Comparison of ENCODE assay signal across 8 mouse cellular contexts in the genomic region with DNA sequence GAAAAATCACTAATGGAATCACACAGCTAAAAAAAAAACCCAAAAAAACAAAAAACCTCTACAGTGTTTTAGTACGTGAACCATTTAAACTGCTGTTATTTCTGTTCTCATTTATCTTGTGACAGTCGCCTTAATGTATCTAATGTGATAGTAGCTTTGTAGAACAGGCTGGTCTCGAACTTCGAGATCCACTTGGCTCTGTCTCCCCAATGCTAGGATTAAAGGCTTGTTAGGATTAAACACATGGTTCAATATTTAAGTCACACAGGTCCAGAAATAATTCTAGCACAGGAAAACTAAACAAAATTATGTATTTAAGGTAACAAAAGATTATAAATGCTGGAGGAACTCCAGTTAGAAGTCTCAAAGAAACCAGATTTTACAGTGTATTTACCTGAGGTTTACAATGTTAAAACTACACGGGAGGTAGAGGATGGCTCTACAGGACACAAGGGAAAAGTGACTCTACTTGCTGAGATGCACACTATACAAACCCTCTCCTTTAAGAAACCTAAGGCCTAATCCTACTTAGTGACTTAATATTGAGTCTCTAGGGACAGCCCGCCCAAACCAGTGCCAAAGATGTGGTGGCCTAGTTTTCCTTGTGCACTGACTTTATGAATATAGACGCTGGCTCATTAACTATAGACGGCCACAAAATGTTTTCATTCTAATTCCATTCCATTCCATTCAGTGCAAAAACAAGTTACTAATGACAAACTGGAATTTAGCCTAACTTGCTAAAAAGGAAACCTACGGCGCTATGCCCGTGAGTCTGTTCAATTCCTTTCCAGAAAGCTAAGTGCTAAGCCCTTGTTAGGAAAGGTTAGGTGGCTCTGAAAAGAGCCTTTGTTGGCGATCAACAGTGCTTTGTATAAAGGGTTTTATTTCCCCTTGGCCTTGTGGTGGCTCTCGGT. TPM values are rescaled to one million over a fixed set of nuclear protein-coding genes. Genes with fewer than 3 reads are reported as not detected.
DNase-seq lines count a peak whose midpoint lies in the region; ATAC-seq and TF ChIP-seq lines count a peak whose summit lies in the region.

No protein-coding gene starts in this region.

- TF ChIP-seq CTCF in E14TG2a.4 (conservative IDR thresholded peaks at IDR 0.05; ENCODE audit: low read length) = no peak
- no peak for TF ChIP-seq CTCF in liver, adult 2 months (IDR thresholded peaks at IDR 0.05; ENCODE audit: low read depth, low read length)

- peak overlapping the region; percentile 42 for H3K4me3 ChIP-seq in heart, embryonic 11.5 days (ENCODE audit: low read depth, low read length)
- peak overlapping the region; percentile 80 for H3K4me3 ChIP-seq in E14TG2a.4 (replicated peaks; ENCODE audit: low read length)
- H3K4me3 ChIP-seq in embryonic facial prominence, embryonic 15.5 days (replicated peaks) = peak overlapping the region; percentile 38
- H3K4me3 ChIP-seq in liver, adult 2 months (ENCODE audit: insufficient read depth, low read depth, low read length) = 0 out of 2 replicates have a peak overlapping the region, but pooled peaks have one; percentile 16
- H3K4me3 ChIP-seq in stomach, embryonic 16.5 days (replicated peaks; ENCODE audit: low read length) = peak overlapping the region; percentile 44

- H3K9ac ChIP-seq in heart, embryonic 11.5 days (ENCODE audit: low read depth, low read length) = peak overlapping the region; percentile 77
- peak overlapping the region; percentile 31; the same call in 1 of the 2 replicates for H3K9ac ChIP-seq in embryonic facial prominence, embryonic 15.5 days
- H3K9ac ChIP-seq in liver, adult 2 months (ENCODE audit: low read depth, low read length) = no peak overlapping the region
- H3K9ac ChIP-seq in stomach, embryonic 16.5 days (ENCODE audit: low read length) = peak overlapping the region; percentile 67

- H3K27me3 ChIP-seq in heart, embryonic 11.5 days (ENCODE audit: control insufficient read depth, insufficient read depth, low read length) = no peaks in the 10 kb centered on the region
- no peaks in the 10 kb centered on the region for H3K27me3 ChIP-seq in E14TG2a.4 (ENCODE audit: insufficient read depth, low read length)
- no peaks in the 10 kb centered on the region for H3K27me3 ChIP-seq in embryonic facial prominence, embryonic 15.5 days
- H3K27me3 ChIP-seq in liver, adult 2 months (ENCODE audit: control insufficient read depth, insufficient read depth, low read length) = no peaks in the 10 kb centered on the region
- no peaks in the 10 kb centered on the region for H3K27me3 ChIP-seq in stomach, embryonic 16.5 days (ENCODE audit: control insufficient read depth, insufficient read depth, low read length)

- H3K4me1 ChIP-seq in heart, embryonic 11.5 days (ENCODE audit: control insufficient read depth, insufficient read depth, low read length) = peaks cover 13% of the 10 kb centered on the region
- peaks cover 49% of the 10 kb centered on the region for H3K4me1 ChIP-seq in E14TG2a.4 (replicated peaks; ENCODE audit: low read depth, low read length)
- H3K4me1 ChIP-seq in embryonic facial prominence, embryonic 15.5 days = peaks cover 19% of the 10 kb centered on the region
- peaks cover 11% of the 10 kb centered on the region for H3K4me1 ChIP-seq in liver, adult 2 months (ENCODE audit: control insufficient read depth, insufficient read depth, low read length)
- H3K4me1 ChIP-seq in stomach, embryonic 16.5 days (ENCODE audit: control insufficient read depth, insufficient read depth, low read length) = peaks cover 19% of the 10 kb centered on the region

- ATAC-seq in heart, embryonic 11.5 days (replicated peaks; ENCODE audit: insufficient number of reproducible peaks, low FRiP score, low TSS enrichment) = no peak
- no peak for ATAC-seq in embryonic facial prominence, embryonic 15.5 days (ENCODE audit: insufficient number of reproducible peaks, low FRiP score, low TSS enrichment, low read depth)
- ATAC-seq in stomach, embryonic 16.5 days (ENCODE audit: insufficient read depth, low FRiP score) = no peak

- DNase-seq in heart, adult 9 months (ENCODE audit: low spot score in 2 of 2) = no peak
- no peak for DNase-seq in liver, adult 2 months (ENCODE audit: extremely low read depth, low read depth, low spot score)
- DNase-seq in frontal cortex, postnatal 25 days (ENCODE audit: low spot score in 2 of 2) = no peak
- DNase-seq in kidney, adult 9 months = no peak

- H3K9me3 ChIP-seq in heart, embryonic 11.5 days (replicated peaks; ENCODE audit: control insufficient read depth, low read length) = no peaks in the 10 kb centered on the region
- no peaks in the 10 kb centered on the region for H3K9me3 ChIP-seq in E14TG2a.4 (ENCODE audit: low read length)
- H3K9me3 ChIP-seq in embryonic facial prominence, embryonic 15.5 days (replicated peaks) = no peaks in the 10 kb centered on the region
- H3K9me3 ChIP-seq in stomach, embryonic 16.5 days (replicated peaks; ENCODE audit: control insufficient read depth, low read length) = no peaks in the 10 kb centered on the region

- TF ChIP-seq POLR2A in liver, adult 2 months (IDR thresholded peaks at IDR 0.05; ENCODE audit: extremely low read depth, insufficient read depth, low read length) = no peak

- H3K36me3 ChIP-seq in heart, embryonic 11.5 days (ENCODE audit: control insufficient read depth, insufficient read depth, low read length) = no peaks in the 10 kb centered on the region
- no peaks in the 10 kb centered on the region for H3K36me3 ChIP-seq in E14TG2a.4 (ENCODE audit: insufficient read depth, low read length)
- no peaks in the 10 kb centered on the region for H3K36me3 ChIP-seq in embryonic facial prominence, embryonic 15.5 days
- H3K36me3 ChIP-seq in liver, adult 2 months (ENCODE audit: control insufficient read depth, insufficient read depth, low read length) = no peaks in the 10 kb centered on the region
- no peaks in the 10 kb centered on the region for H3K36me3 ChIP-seq in stomach, embryonic 16.5 days (ENCODE audit: control insufficient read depth, insufficient read depth, low read length)

- H3K4me2 ChIP-seq in heart, embryonic 11.5 days = peak overlapping the region; percentile 76
- H3K4me2 ChIP-seq in embryonic facial prominence, embryonic 15.5 days (replicated peaks) = peak overlapping the region; percentile 60
- H3K4me2 ChIP-seq in stomach, embryonic 16.5 days (ENCODE audit: low read depth, low read length) = peak overlapping the region; percentile 71

- 5% methylated on average over 13 of the region's 13 CpGs for WGBS in heart, embryonic 11.5 days (ENCODE audit: insufficient replicate concordance)
- 2% methylated on average over 13 of the region's 13 CpGs for WGBS in embryonic facial prominence, embryonic 15.5 days
- WGBS in liver, adult 2 months = 19% methylated on average over 13 of the region's 13 CpGs
- WGBS in stomach, embryonic 16.5 days = 2% methylated on average over 13 of the region's 13 CpGs

- peak overlapping the region; percentile 95 for H3K27ac ChIP-seq in heart, embryonic 11.5 days (ENCODE audit: low read depth, low read length)
- H3K27ac ChIP-seq in embryonic facial prominence, embryonic 15.5 days (replicated peaks) = peak overlapping the region; percentile 94
- H3K27ac ChIP-seq in liver, adult 2 months (replicated peaks; ENCODE audit: insufficient read depth, low read depth, low read length) = peak overlapping the region; percentile 74; the same call in 1 of the 2 replicates
- H3K27ac ChIP-seq in stomach, embryonic 16.5 days (ENCODE audit: low read length) = peak overlapping the region; percentile 93

- H3K79me2 ChIP-seq in liver, adult 2 months (ENCODE audit: control insufficient read depth, insufficient read depth, low read length) = no peaks in the 10 kb centered on the region

RNA-seq across cellular contexts. Expression of gene Hist1h4i, which starts 0.7 kb away (rescaled TPM):
- 12.1 and 15.7 TPM in 2 replicates for polyA plus RNA-seq in heart, embryonic 11.5 days (2014; fragmentation: Nextera tagmentation; extraction: Ambion mirVana)
- 17.5 and 20.6 TPM in 2 replicates for polyA plus RNA-seq in embryonic facial prominence, embryonic 15.5 days (2015; fragmentation: Nextera tagmentation; extraction: Ambion mirVana)
- total RNA-seq in liver, adult 2 months (2014; rRNA removed) = 6.8 and 9.2 TPM in 2 replicates
- polyA plus RNA-seq in liver, adult 2 months (2012; rRNA removed) = 5.2 and 12.3 TPM in 2 replicates
- 13.4 and 15.5 TPM in 2 replicates for polyA plus RNA-seq in stomach, embryonic 16.5 days (2015; fragmentation: Nextera tagmentation; extraction: Ambion mirVana)

RNA-seq across cellular contexts. Expression of gene Hist1h2ag, which starts 0.8 kb away (rescaled TPM):
- polyA plus RNA-seq in heart, embryonic 11.5 days (2014; fragmentation: Nextera tagmentation; extraction: Ambion mirVana) = 12.3 and 19.7 TPM in 2 replicates
- 33.6 and 33.8 TPM in 2 replicates for polyA plus RNA-seq in embryonic facial prominence, embryonic 15.5 days (2015; fragmentation: Nextera tagmentation; extraction: Ambion mirVana)
- 11.1 and 22.4 TPM in 2 replicates for total RNA-seq in liver, adult 2 months (2014; rRNA removed)
- 0.55 TPM in 1 of 2 replicates, not detected in the other for polyA plus RNA-seq in liver, adult 2 months (2012; rRNA removed)
- polyA plus RNA-seq in stomach, embryonic 16.5 days (2015; fragmentation: Nextera tagmentation; extraction: Ambion mirVana) = 17.8 and 25.3 TPM in 2 replicates

RNA-seq across cellular contexts. Expression of gene Hist1h2bj, which starts 1.1 kb away (rescaled TPM):
- polyA plus RNA-seq in heart, embryonic 11.5 days (2014; fragmentation: Nextera tagmentation; extraction: Ambion mirVana) = 2.7 and 7.5 TPM in 2 replicates
- polyA plus RNA-seq in embryonic facial prominence, embryonic 15.5 days (2015; fragmentation: Nextera tagmentation; extraction: Ambion mirVana) = 5.7 and 6.9 TPM in 2 replicates
- total RNA-seq in liver, adult 2 months (2014; rRNA removed) = 10.7 and 16.8 TPM in 2 replicates
- 0.29 TPM in 1 of 2 replicates, not detected in the other for polyA plus RNA-seq in liver, adult 2 months (2012; rRNA removed)
- polyA plus RNA-seq in stomach, embryonic 16.5 days (2015; fragmentation: Nextera tagmentation; extraction: Ambion mirVana) = 5.6 and 10.3 TPM in 2 replicates

RNA-seq across cellular contexts. Expression of gene Hist1h2bk, which starts 6.2 kb away (rescaled TPM):
- 2.2 and 3.9 TPM in 2 replicates for polyA plus RNA-seq in heart, embryonic 11.5 days (2014; fragmentation: Nextera tagmentation; extraction: Ambion mirVana)
- 3.1 and 4.0 TPM in 2 replicates for polyA plus RNA-seq in embryonic facial prominence, embryonic 15.5 days (2015; fragmentation: Nextera tagmentation; extraction: Ambion mirVana)
- total RNA-seq in liver, adult 2 months (2014; rRNA removed) = 15.6 and 28.1 TPM in 2 replicates
- polyA plus RNA-seq in liver, adult 2 months (2012; rRNA removed) = 0.46 and 0.48 TPM in 2 replicates
- polyA plus RNA-seq in stomach, embryonic 16.5 days (2015; fragmentation: Nextera tagmentation; extraction: Ambion mirVana) = 2.6 and 4.0 TPM in 2 replicates

RNA-seq across cellular contexts. Expression of gene Hist1h2ah, which starts 6.5 kb away (rescaled TPM):
- polyA plus RNA-seq in heart, embryonic 11.5 days (2014; fragmentation: Nextera tagmentation; extraction: Ambion mirVana) = 10.1 TPM in 1 of 2 replicates, not detected in the other
- 2.8 and 17.2 TPM in 2 replicates for polyA plus RNA-seq in embryonic facial prominence, embryonic 15.5 days (2015; fragmentation: Nextera tagmentation; extraction: Ambion mirVana)
- total RNA-seq in liver, adult 2 months (2014; rRNA removed) = 1.8 and 2.6 TPM in 2 replicates
- polyA plus RNA-seq in liver, adult 2 months (2012; rRNA removed) = not detected in 2 replicates
- 10.9 TPM in 1 of 2 replicates, not detected in the other for polyA plus RNA-seq in stomach, embryonic 16.5 days (2015; fragmentation: Nextera tagmentation; extraction: Ambion mirVana)

Comparison
In these comparisons a context has a peak if more than half of its experiments do, and no peak if none do; other contexts are left out.
1. H3K4me3 ChIP-seq: peak in every context shown above with its lines; median percentile 80 in E14TG2a.4; 44 in stomach, embryonic 16.5 days; 42 in heart, embryonic 11.5 days; 38 in embryonic facial prominence, embryonic 15.5 days; 16 in liver, adult 2 months.